In genomic region chr10:5165439-5165838, GRCm38 (mm10) we compare ENCODE assay signal across 27 mouse cellular contexts.
DNase-seq lines count a peak whose midpoint lies in the region; ATAC-seq and TF ChIP-seq lines count a peak whose summit lies in the region.
"Had no signal": no experiment of that assay in that cellular context is flagged by ENCODE, and none has a peak within 500 bp of the region (broad histone marks: within the 10 kb centered on the region; RNA-seq: fewer than 3 reads in every experiment).

No protein-coding gene starts in this region.

- TF ChIP-seq EP300 in MEL (IDR thresholded peaks at IDR 0.05; ENCODE audit: low read depth in 1 of 2, low read length in 2 of 2), result peak; percentile 60 to 67

- 72% methylated on average over 5 of the region's 5 CpGs for WGBS in intestine, embryonic 15.5 days
- WGBS in liver, embryonic 13.5 days (ENCODE audit: insufficient replicate concordance), result 19% methylated on average over 5 of the region's 5 CpGs
- over 99% methylated on average over 5 of the region's 5 CpGs for WGBS in thymus, adult 2 months

- H3K4me2 ChIP-seq in intestine, embryonic 15.5 days (replicated peaks), result no peak overlapping the region
- H3K4me2 ChIP-seq in liver, embryonic 13.5 days, result no peak overlapping the region
- H3K4me2 ChIP-seq: embryonic facial prominence, embryonic 15.5 days; forebrain, embryonic 12.5 days; heart, embryonic 15.5 days; limb, embryonic 15.5 days; lung, embryonic 15.5 days; midbrain, embryonic 12.5 days; neural tube, embryonic 12.5 days had no signal

- no peak overlapping the region for H3K4me3 ChIP-seq in MEL (ENCODE audit: control insufficient read depth in 1 of 2, insufficient read depth in 1 of 2, low read depth in 2 of 2, low read length in 2 of 2)
- no peak overlapping the region for H3K4me3 ChIP-seq in intestine, embryonic 15.5 days (replicated peaks)
- no peak overlapping the region for H3K4me3 ChIP-seq in liver, embryonic 13.5 days (replicated peaks)
- no peak overlapping the region for H3K4me3 ChIP-seq in thymus, adult 2 months (ENCODE audit: control insufficient read depth, insufficient read depth, low read length)
- H3K4me3 ChIP-seq: embryonic facial prominence, embryonic 15.5 days; forebrain, embryonic 12.5 days; heart, embryonic 10.5 days; heart, embryonic 15.5 days; limb, embryonic 10.5 days; limb, embryonic 15.5 days; lung, embryonic 15.5 days; midbrain, embryonic 12.5 days; myocyte; neural tube, embryonic 12.5 days had no signal

- peak; percentile 92 for ATAC-seq in intestine, embryonic 15.5 days
- peak; percentile 69 for ATAC-seq in liver, embryonic 13.5 days (ENCODE audit: low read depth)
- peak; percentile 64 for ATAC-seq in megakaryocyte-erythroid progenitor cell, adult 5-6 weeks (replicated peaks; ENCODE audit: low FRiP score, low TSS enrichment, poor library complexity, severe bottlenecking)
- ATAC-seq: hindbrain, postnatal 0 days had no signal

- no peaks in the 10 kb centered on the region for H3K79me2 ChIP-seq in MEL (ENCODE audit: control insufficient read depth, insufficient read depth, low read length, poor library complexity)

- H3K27ac ChIP-seq in MEL (ENCODE audit: control insufficient read depth, low read depth, low read length), result no peak overlapping the region
- H3K27ac ChIP-seq in intestine, embryonic 15.5 days, result no peak overlapping the region
- H3K27ac ChIP-seq in liver, embryonic 13.5 days, result no peak overlapping the region
- H3K27ac ChIP-seq in thymus, adult 2 months (ENCODE audit: control insufficient read depth, insufficient read depth, low read length), result no peak overlapping the region
- H3K27ac ChIP-seq: embryonic facial prominence, embryonic 15.5 days; forebrain, embryonic 12.5 days; heart, embryonic 10.5 days; heart, embryonic 15.5 days; hindbrain, postnatal 0 days; limb, embryonic 10.5 days; limb, embryonic 15.5 days; lung, embryonic 15.5 days; midbrain, embryonic 12.5 days; neural tube, embryonic 12.5 days had no signal

- 0 out of 2 replicates have a peak, but pooled peaks cover 1% of the 10 kb centered on the region for H3K9me3 ChIP-seq in MEL (replicated peaks; ENCODE audit: insufficient read depth, low read length)
- no peaks in the 10 kb centered on the region for H3K9me3 ChIP-seq in intestine, embryonic 15.5 days
- H3K9me3 ChIP-seq in liver, embryonic 13.5 days (replicated peaks), result no peaks in the 10 kb centered on the region
- H3K9me3 ChIP-seq: embryonic facial prominence, embryonic 15.5 days; forebrain, embryonic 12.5 days; heart, embryonic 10.5 days; heart, embryonic 15.5 days; limb, embryonic 10.5 days; limb, embryonic 15.5 days; lung, embryonic 15.5 days; midbrain, embryonic 12.5 days; neural tube, embryonic 12.5 days had no signal

- TF ChIP-seq RAD21 in MEL (IDR thresholded peaks at IDR 0.05; ENCODE audit: low read depth, low read length), result no peak

- peaks cover 0 to 12% of the 10 kb centered on the region in 2 experiments; a peak in 3 of 4 replicates for H3K36me3 ChIP-seq in MEL (ENCODE audit: control insufficient read depth in 1 of 2, insufficient read depth in 2 of 2, low read length in 2 of 2)
- 0 out of 2 replicates have a peak, but pooled peaks cover 3% of the 10 kb centered on the region for H3K36me3 ChIP-seq in intestine, embryonic 15.5 days
- peaks cover 11% of the 10 kb centered on the region for H3K36me3 ChIP-seq in liver, embryonic 13.5 days
- H3K36me3 ChIP-seq in thymus, adult 2 months (ENCODE audit: control insufficient read depth, insufficient read depth, low read length), result peaks cover 36% of the 10 kb centered on the region
- H3K36me3 ChIP-seq: forebrain, embryonic 12.5 days; limb, embryonic 10.5 days; lung, embryonic 15.5 days; midbrain, embryonic 12.5 days; neural tube, embryonic 12.5 days had no signal

- no peak for TF ChIP-seq CTCF in MEL (IDR thresholded peaks at IDR 0.05 in 2 of 3, conservative IDR thresholded peaks at IDR 0.05 in 1 of 3; ENCODE audit: control insufficient read depth in 1 of 3, insufficient read depth in 1 of 3, low read depth in 2 of 3, low read length in 3 of 3, poor library complexity in 1 of 3, severe bottlenecking in 1 of 3)
- TF ChIP-seq CTCF in thymus, adult 2 months (IDR thresholded peaks at IDR 0.05; ENCODE audit: borderline replicate concordance, control insufficient read depth, extremely low read depth, insufficient read depth, low read length, poor library complexity), result no peak

- intact Hi-C loops in left cerebral cortex, postnatal 10 days (cut with DNase I), result loop anchor here (10.0 kb wide), 1 partner anchor 761 kb away; no protein-coding TSS in a partner anchor

- no peaks in the 10 kb centered on the region for H3K27me3 ChIP-seq in MEL (ENCODE audit: control insufficient read depth in 1 of 2, insufficient read depth in 2 of 2, low read length in 2 of 2)
- H3K27me3 ChIP-seq in intestine, embryonic 15.5 days (replicated peaks), result no peaks in the 10 kb centered on the region
- no peaks in the 10 kb centered on the region for H3K27me3 ChIP-seq in liver, embryonic 13.5 days
- no peaks in the 10 kb centered on the region for H3K27me3 ChIP-seq in thymus, adult 2 months (ENCODE audit: control insufficient read depth, insufficient read depth, low read length)
- H3K27me3 ChIP-seq: embryonic facial prominence, embryonic 15.5 days; forebrain, embryonic 12.5 days; heart, embryonic 15.5 days; limb, embryonic 15.5 days; lung, embryonic 15.5 days; midbrain, embryonic 12.5 days; neural tube, embryonic 12.5 days had no signal

- TF ChIP-seq POLR2A in MEL (IDR thresholded peaks at IDR 0.05; ENCODE audit: control insufficient read depth in 1 of 2, insufficient read depth in 1 of 2, low read depth in 1 of 2, low read length in 2 of 2, poor library complexity in 1 of 2), result no peak
- TF ChIP-seq POLR2A in thymus, adult 2 months (IDR thresholded peaks at IDR 0.05; ENCODE audit: control insufficient read depth, extremely low read depth, insufficient read depth, low read length, poor library complexity), result no peak

- no peak overlapping the region for H3K9ac ChIP-seq in MEL (ENCODE audit: control insufficient read depth, low read depth, low read length, poor library complexity, severe bottlenecking)
- no peak overlapping the region for H3K9ac ChIP-seq in intestine, embryonic 15.5 days
- no peak overlapping the region for H3K9ac ChIP-seq in liver, embryonic 13.5 days
- H3K9ac ChIP-seq: embryonic facial prominence, embryonic 15.5 days; forebrain, embryonic 12.5 days; heart, embryonic 15.5 days; limb, embryonic 15.5 days; lung, embryonic 15.5 days; midbrain, embryonic 12.5 days; neural tube, embryonic 12.5 days had no signal

- peaks cover 13 to 15% of the 10 kb centered on the region in 2 experiments for H3K4me1 ChIP-seq in MEL (ENCODE audit: control insufficient read depth in 1 of 2, insufficient read depth in 2 of 2, low read length in 2 of 2)
- no peaks in the 10 kb centered on the region for H3K4me1 ChIP-seq in intestine, embryonic 15.5 days (replicated peaks)
- peaks cover 10% of the 10 kb centered on the region for H3K4me1 ChIP-seq in liver, embryonic 13.5 days (replicated peaks)
- H3K4me1 ChIP-seq in thymus, adult 2 months (replicated peaks; ENCODE audit: control insufficient read depth, insufficient read depth, low read length), result peaks cover 2% of the 10 kb centered on the region; the same call in 1 of the 2 replicates
- H3K4me1 ChIP-seq: embryonic facial prominence, embryonic 15.5 days; forebrain, embryonic 12.5 days; limb, embryonic 10.5 days; limb, embryonic 15.5 days; lung, embryonic 15.5 days; midbrain, embryonic 12.5 days; neural tube, embryonic 12.5 days had no signal

- peak; percentile 26 for DNase-seq in MEL (ENCODE audit: low read depth, low spot score)
- DNase-seq in liver, embryonic 13.5 days, result no peak
- DNase-seq in left cerebral cortex, postnatal 10 days (ENCODE audit: extremely low spot score in 1 of 2, low spot score in 2 of 2), result no peak
- no peak for DNase-seq in thymus, adult 2 months
- DNase-seq in right cerebral cortex, adult 18-20 months, result no peak
- DNase-seq: adrenal gland, adult 8-10 months; B cell, adult 2 months; cerebellum, adult 2 months; cerebellum, postnatal 14 days; gastrocnemius, postnatal 10 days; kidney, adult 18-20 months; kidney, postnatal 36 days; layer of hippocampus, postnatal 36 days; right cerebral cortex, postnatal 14 days had no signal

TF ChIP-seq in MEL, 35 proteins besides CTCF, POLR2A, EP300 and RAD21:
- peak; percentile 36; the same call in 1 of the 2 replicates for TF ChIP-seq TCF12 (IDR thresholded peaks at IDR 0.05; ENCODE audit: low read depth, low read length)
- 0 out of 2 replicates have a peak, but pooled peaks have one; percentile 36 for TF ChIP-seq RCOR1 (IDR thresholded peaks at IDR 0.05; ENCODE audit: low read depth, low read length)
- TF ChIP-seq ETS1 (IDR thresholded peaks at IDR 0.05; ENCODE audit: low read depth, low read length), result 0 out of 2 replicates have a peak, but pooled peaks have one; percentile 11
- TF ChIP-seq GATA1 (IDR thresholded peaks at IDR 0.05; ENCODE audit: low read depth, low read length), result peak; percentile 88
- no peak for TF ChIP-seq NELFE (IDR thresholded peaks at IDR 0.05; ENCODE audit: low read depth, low read length)
